Mouse (Mus musculus) CH12.LX (cell line): ENCODE data around the gene Aip. TPM values are rescaled to one million over a fixed set of nuclear protein-coding genes. Genes with fewer than 3 reads are reported as not detected.

Experiments
- DNase-seq: peaks from one replicate; pipeline ENCODE4 v3.0.0-alpha.2; 2013; ENCODE audit errors: extremely low read depth
- H3K27ac ChIP-seq: 2 replicates; pipeline ENCODE4 v1.5.1; 2012; ENCODE audit warnings: low read depth, mild to moderate bottlenecking, control low read depth, moderate library complexity; ENCODE audit not compliant: insufficient read depth
- H3K27me3 ChIP-seq: replicated peaks from 2 replicates; pipeline ENCODE3; 2012; ENCODE audit warnings: inconsistent platforms
- H3K36me3 ChIP-seq, 2 experiments: replicated peaks in 1 of 2; 2 replicates each; pipeline versions ENCODE3 to v1.6.1; 2012; ENCODE audit warnings: inconsistent platforms in 1 of 2, low read length in 1 of 2, mild to moderate bottlenecking in 1 of 2, mixed read lengths in 1 of 2, moderate library complexity in 1 of 2; ENCODE audit not compliant: control insufficient read depth in 1 of 2, insufficient read depth in 1 of 2
- H3K4me1 ChIP-seq, 2 experiments: 2 replicates each; pipeline ENCODE4 v1.6.1; 2012; ENCODE audit warnings: inconsistent platforms in 1 of 2, moderate library complexity in 1 of 2; ENCODE audit not compliant: insufficient read depth in 2 of 2, control insufficient read depth in 1 of 2
- H3K4me2 ChIP-seq: 2 replicates; pipeline ENCODE4 v1.6.1; 2012; ENCODE audit warnings: low read depth, mild to moderate bottlenecking, control low read depth; ENCODE audit not compliant: poor library complexity, insufficient read depth, severe bottlenecking
- H3K4me3 ChIP-seq, 3 experiments: fragments of 150-350 bp in 1 of 3; sonication (generic) in 1 of 3; replicated peaks in 1 of 3; 2 replicates each; pipeline versions ENCODE3 to v1.5.1; 2011 to 2012; ENCODE audit warnings: low read depth in 2 of 3, low read length in 2 of 3, mild to moderate bottlenecking in 2 of 3, moderate library complexity in 2 of 3, control low read depth in 1 of 3, improper control_type of control experiment in 1 of 3, inconsistent platforms in 1 of 3, mixed read lengths in 1 of 3; ENCODE audit not compliant: poor library complexity in 1 of 3
- H3K79me2 ChIP-seq: replicated peaks from 2 replicates; pipeline ENCODE4 v1.6.1; 2012; ENCODE audit warnings: mild to moderate bottlenecking, moderate library complexity; ENCODE audit not compliant: control insufficient read depth, poor library complexity, insufficient read depth, severe bottlenecking; ENCODE audit errors: extremely low read depth
- H3K9ac ChIP-seq: 2 replicates; pipeline ENCODE4 v1.6.1; 2012; ENCODE audit warnings: low read depth, mild to moderate bottlenecking, control low read depth, moderate library complexity; ENCODE audit not compliant: insufficient read depth
- H3K9me3 ChIP-seq: replicated peaks from 2 replicates; pipeline ENCODE3; 2012; ENCODE audit warnings: low read length, inconsistent platforms, mixed read lengths
- BHLHE40 ChIP-seq: IDR thresholded peaks from 2 replicates; pipeline ENCODE4 v1.6.1; 2011; ENCODE audit warnings: mild to moderate bottlenecking, low read depth, low read length, improper control_type of control experiment
- CHD2 ChIP-seq: IDR thresholded peaks from 2 replicates; pipeline ENCODE4 v1.6.1; 2011; ENCODE audit warnings: low read length, improper control_type of control experiment
- E2F4 ChIP-seq: IDR thresholded peaks from 2 replicates; pipeline ENCODE4 v1.6.1; 2011; ENCODE audit warnings: low read depth, low read length, improper control_type of control experiment; ENCODE audit not compliant: insufficient replicate concordance
- EP300 ChIP-seq: IDR thresholded peaks from 2 replicates; pipeline ENCODE4 v1.6.1; 2011; ENCODE audit warnings: low read length, improper control_type of control experiment
- GABPA ChIP-seq: IDR thresholded peaks from 2 replicates; pipeline ENCODE4 v1.6.1; 2012; ENCODE audit warnings: low read depth, low read length, improper control_type of control experiment, inconsistent platforms; ENCODE audit not compliant: insufficient replicate concordance
- HCFC1 ChIP-seq: IDR thresholded peaks from 2 replicates; pipeline ENCODE4 v1.6.1; 2012; ENCODE audit warnings: low read depth, mild to moderate bottlenecking, inconsistent platforms, low read length, improper control_type of control experiment
- JUN ChIP-seq: IDR thresholded peaks from 2 replicates; pipeline ENCODE4 v1.6.1; 2011; ENCODE audit warnings: low read depth, mild to moderate bottlenecking, low read length, improper control_type of control experiment, moderate library complexity; ENCODE audit not compliant: insufficient read depth
- MAFK ChIP-seq: IDR thresholded peaks from 2 replicates; pipeline ENCODE4 v1.6.1; 2011; ENCODE audit warnings: low read length, improper control_type of control experiment; ENCODE audit not compliant: insufficient replicate concordance
- MAX ChIP-seq: IDR thresholded peaks from 2 replicates; pipeline ENCODE4 v1.6.1; 2011; ENCODE audit warnings: low read length, improper control_type of control experiment
- MAZ ChIP-seq: IDR thresholded peaks from 2 replicates; pipeline ENCODE4 v1.6.1; 2012; ENCODE audit warnings: low read depth, mild to moderate bottlenecking, inconsistent platforms, low read length, improper control_type of control experiment, moderate library complexity
- MEF2A ChIP-seq: IDR thresholded peaks from 2 replicates; pipeline ENCODE4 v1.6.1; 2014; ENCODE audit warnings: low read depth, mild to moderate bottlenecking, inconsistent platforms, low read length, improper control_type of control experiment, borderline replicate concordance
- MYC ChIP-seq: IDR thresholded peaks from 2 replicates; pipeline ENCODE4 v1.6.1; 2011; ENCODE audit warnings: low read depth, mild to moderate bottlenecking, improper control_type of control experiment, low read length
- POLR2A ChIP-seq: IDR thresholded peaks from 2 replicates; pipeline ENCODE4 v1.6.1; 2011; ENCODE audit warnings: low read depth, mild to moderate bottlenecking, improper control_type of control experiment, low read length
- RCOR1 ChIP-seq: conservative IDR thresholded peaks from 2 replicates; pipeline ENCODE4 v1.6.1; 2012; ENCODE audit warnings: low read depth, mild to moderate bottlenecking, inconsistent platforms, low read length, improper control_type of control experiment
- TCF12 ChIP-seq: IDR thresholded peaks from 2 replicates; pipeline ENCODE4 v1.6.1; 2014; ENCODE audit warnings: low read depth, mild to moderate bottlenecking, inconsistent platforms, low read length, improper control_type of control experiment
- UBTF ChIP-seq: IDR thresholded peaks from 2 replicates; pipeline ENCODE4 v1.6.1; 2012; ENCODE audit warnings: low read depth, mild to moderate bottlenecking, inconsistent platforms, low read length, improper control_type of control experiment, moderate library complexity
- USF1 ChIP-seq: IDR thresholded peaks from 2 replicates; pipeline ENCODE4 v1.6.1; 2014; ENCODE audit warnings: low read depth, mild to moderate bottlenecking, inconsistent platforms, low read length, improper control_type of control experiment
- ZC3H11A ChIP-seq: IDR thresholded peaks from 2 replicates; pipeline ENCODE4 v1.6.1; 2012; ENCODE audit warnings: low read depth, mild to moderate bottlenecking, inconsistent platforms, low read length, improper control_type of control experiment
- ZKSCAN1 ChIP-seq: IDR thresholded peaks from 2 replicates; pipeline ENCODE4 v1.6.1; 2012; ENCODE audit warnings: low read depth, inconsistent platforms, low read length, improper control_type of control experiment, borderline replicate concordance
- ZMIZ1 ChIP-seq: IDR thresholded peaks from 2 replicates; pipeline ENCODE4 v1.6.1; 2012; ENCODE audit warnings: low read depth, mild to moderate bottlenecking, inconsistent platforms, low read length, improper control_type of control experiment
- dilution Hi-C: fragments of 300-500 bp; cut with MboI; formaldehyde crosslinking; loops from 2 replicates; pipeline ENCODE4 v1.14.3; 2020; ENCODE audit warnings: low sequenced_read_pairs; ENCODE audit not compliant: extremely low pct_unique_long_range_greater_than_20kb, extremely low pct_ligation_motif_present
- in situ Hi-C: fragments of 300-500 bp; cut with MboI; formaldehyde crosslinking; loops from 3 replicates; pipeline ENCODE4 v1.14.3; 2019; ENCODE audit warnings: low sequenced_read_pairs, low pct_ligation_motif_present, low pct_unique_long_range_greater_than_20kb, mixed read lengths
- polyA plus RNA-seq: library from polyadenylated mRNA; unstranded; fragments of >175 nt; gene quantifications from 2 replicates; pipeline ENCODE4 v1.2.1, GENCODE M21; 2012; ENCODE audit warnings: low read depth; ENCODE audit not compliant: insufficient read length
- total RNA-seq, 2 experiments: library from RNA; depleted of rRNA; stranded (reverse); fragments of 300-350 nt in 1 of 2; fragments of >200 nt in 1 of 2; gene quantifications; 2 replicates each; pipeline ENCODE4 v1.2.3; 2012 to 2014

The Aip gene
- total and polyA plus RNA-seq, 3 experiments: 11.7 to 64.8 (median 39.7) TPM

DNA sequence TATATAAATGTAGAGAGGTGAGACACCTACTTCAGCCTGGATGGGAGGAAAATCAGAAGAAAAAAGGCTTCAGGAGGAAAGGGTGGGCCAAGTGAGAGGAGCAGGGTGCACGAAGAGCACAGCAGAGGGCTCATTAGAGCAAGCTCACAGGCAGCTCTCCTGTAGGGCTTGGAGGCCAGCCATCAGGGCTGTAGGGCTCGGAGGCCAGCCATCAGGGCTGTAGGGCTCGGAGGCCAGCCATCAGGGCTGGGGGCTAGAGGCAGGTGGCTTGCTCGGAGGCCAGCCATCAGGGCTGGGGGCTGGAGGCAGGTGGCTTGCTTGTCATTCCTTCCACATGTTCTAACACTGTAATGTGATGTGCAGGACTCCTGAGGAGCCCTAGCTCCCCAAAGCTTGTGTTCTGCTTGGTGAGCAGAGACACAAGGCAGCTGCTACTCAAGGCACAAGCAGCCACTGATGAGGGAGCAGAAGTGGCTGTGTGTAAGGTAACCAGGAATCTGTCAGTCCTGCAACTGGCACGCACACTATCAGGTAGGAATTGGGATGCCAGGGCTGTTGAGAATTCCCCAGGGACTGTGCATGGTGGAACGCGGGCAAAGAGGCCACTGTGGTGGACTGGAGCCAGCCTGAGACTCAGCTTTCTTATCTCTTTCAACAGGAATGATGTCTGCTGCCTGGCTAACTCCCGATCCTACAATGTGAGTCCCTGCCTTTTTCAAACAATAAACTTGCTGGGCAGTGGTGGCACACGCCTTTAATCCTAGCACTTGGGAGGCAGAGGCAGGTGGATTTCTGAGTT, 41.2 kb upstream of the Aip start:
- Histone ChIP-seq H3K4me1 (peaks cover 17 to 55% of the 10 kb centered on the region in 2 experiments), H3K27ac (no peak overlapping the region), H3K9me3 (peaks cover 2% of the 10 kb centered on the region), H3K36me3 (peaks cover 2 to 20% of the 10 kb centered on the region in 2 experiments), H3K79me2 (peaks cover 10% of the 10 kb centered on the region), H3K4me3 (no peak overlapping the region), H3K4me2 (no peak overlapping the region), H3K9ac (no peak overlapping the region), H3K27me3 (no peaks in the 10 kb centered on the region)
- in situ Hi-C loops (no loop called here), dilution Hi-C loops (no loop called here)
- no peak for DNase-seq
- TF ChIP-seq BHLHE40: no peak
- no peak for TF ChIP-seq GABPA
- no peak for TF ChIP-seq MAFK
- no peak for TF ChIP-seq MAX
- TF ChIP-seq EP300: no peak
- TF ChIP-seq JUN: no peak
- no peak for TF ChIP-seq TCF12
- TF ChIP-seq RCOR1: no peak
- TF ChIP-seq ZC3H11A: no peak
- no peak for TF ChIP-seq HCFC1

DNA sequence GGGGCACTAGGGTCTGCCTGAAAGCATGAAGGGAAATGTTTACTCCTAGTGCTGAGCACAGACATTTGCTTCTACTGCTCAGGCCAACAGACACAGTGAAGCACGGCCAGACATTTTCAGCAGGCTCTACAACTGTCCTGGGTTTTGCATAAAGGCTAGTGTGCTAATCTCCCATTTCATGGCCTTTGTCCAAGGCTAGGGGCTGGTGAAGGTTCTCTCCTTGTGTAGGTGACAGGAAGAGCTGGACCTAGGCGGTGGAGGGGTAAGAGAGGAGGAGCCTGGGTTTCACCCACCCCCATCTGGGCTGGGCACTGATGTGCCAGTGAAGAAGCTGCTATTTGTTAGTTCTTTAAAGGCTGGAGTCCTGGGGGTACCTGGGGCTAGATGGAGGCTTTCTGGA, 39.1 kb upstream of the Aip start:
- H3K9ac ChIP-seq: no peak overlapping the region
- H3K79me2 ChIP-seq: peaks cover 10% of the 10 kb centered on the region
- H3K27me3 ChIP-seq: no peaks in the 10 kb centered on the region
- dilution Hi-C loops: no loop called here
- TF ChIP-seq ZMIZ1 (no peak), ZKSCAN1 (no peak), POLR2A (no peak), MEF2A (no peak), USF1 (no peak), HCFC1 (no peak), CHD2 (no peak), E2F4 (no peak), UBTF (no peak), BHLHE40 (no peak), MAZ (no peak), MYC (no peak), GABPA (no peak)
- H3K4me1 ChIP-seq: peaks cover 11 to 37% of the 10 kb centered on the region in 2 experiments
- peaks cover 2% of the 10 kb centered on the region for H3K9me3 ChIP-seq
- H3K36me3 ChIP-seq: peaks cover 15 to 39% of the 10 kb centered on the region in 2 experiments
- H3K27ac ChIP-seq: no peak overlapping the region
- in situ Hi-C loops: no loop called here
- no peak overlapping the region for H3K4me2 ChIP-seq
- no peak for DNase-seq
- H3K4me3 ChIP-seq: no peak overlapping the region
